21 mouse cellular contexts compared by ENCODE assay signal in genomic region chr5:4355609-4356224, GRCm38 (mm10).
A peak's percentile ranks its signal among the peaks of the same experiment; 100 is the strongest.
DNase-seq lines count a peak whose midpoint lies in the region; ATAC-seq and TF ChIP-seq lines count a peak whose summit lies in the region.
"Had no signal": no experiment of that assay in that cellular context is flagged by ENCODE, and none has a peak within 500 bp of the region (broad histone marks: within the 10 kb centered on the region; RNA-seq: fewer than 3 reads in every experiment).

No protein-coding gene starts in this region.

- 72% methylated on average over 7 of the region's 7 CpGs for WGBS in heart, embryonic 11.5 days (ENCODE audit: insufficient replicate concordance)
- 44% methylated on average over 7 of the region's 7 CpGs for whole genome bisulfite sequencing in embryonic facial prominence, embryonic 12.5 days
- WGBS in limb, embryonic 14.5 days, result 38% methylated on average over 7 of the region's 7 CpGs
- 77% methylated on average over 7 of the region's 7 CpGs for WGBS in kidney, embryonic 14.5 days

- no peak overlapping the region for H3K27ac ChIP-seq in heart, embryonic 11.5 days (ENCODE audit: low read depth, low read length)
- H3K27ac ChIP-seq in embryonic facial prominence, embryonic 12.5 days, result peak overlapping the region; percentile 41; the same call in 1 of the 2 replicates
- H3K27ac ChIP-seq in limb, embryonic 14.5 days (replicated peaks; ENCODE audit: low read depth, low read length), result no peak overlapping the region
- H3K27ac ChIP-seq in kidney, embryonic 14.5 days (ENCODE audit: low read depth, low read length), result no peak overlapping the region
- H3K27ac ChIP-seq: heart, embryonic 10.5 days; liver, embryonic 12.5 days; stomach, postnatal 0 days had no signal

- H3K4me3 ChIP-seq in heart, embryonic 11.5 days (ENCODE audit: low read depth, low read length), result no peak overlapping the region
- H3K4me3 ChIP-seq in embryonic facial prominence, embryonic 12.5 days, result no peak overlapping the region
- no peak overlapping the region for H3K4me3 ChIP-seq in limb, embryonic 14.5 days (replicated peaks; ENCODE audit: low read length)
- H3K4me3 ChIP-seq in kidney, embryonic 14.5 days (ENCODE audit: low read length), result no peak overlapping the region
- H3K4me3 ChIP-seq: heart, embryonic 10.5 days; liver, embryonic 12.5 days had no signal

- H3K9ac ChIP-seq in heart, embryonic 11.5 days (ENCODE audit: low read depth, low read length), result no peak overlapping the region
- no peak overlapping the region for H3K9ac ChIP-seq in embryonic facial prominence, embryonic 12.5 days
- H3K9ac ChIP-seq in limb, embryonic 14.5 days (ENCODE audit: low read depth, low read length, severe bottlenecking), result no peak overlapping the region
- no peak overlapping the region for H3K9ac ChIP-seq in kidney, embryonic 14.5 days (ENCODE audit: low read depth, low read length)
- H3K9ac ChIP-seq: liver, embryonic 12.5 days had no signal

- H3K4me1 ChIP-seq in heart, embryonic 11.5 days (ENCODE audit: control insufficient read depth, insufficient read depth, low read length), result 0 out of 2 replicates have a peak, but pooled peaks cover 2% of the 10 kb centered on the region
- peaks cover 19% of the 10 kb centered on the region; the same call in 1 of the 2 replicates for H3K4me1 ChIP-seq in embryonic facial prominence, embryonic 12.5 days
- H3K4me1 ChIP-seq in limb, embryonic 14.5 days (ENCODE audit: control insufficient read depth, insufficient read depth, low read length), result peaks cover 14% of the 10 kb centered on the region
- H3K4me1 ChIP-seq in kidney, embryonic 14.5 days (ENCODE audit: control insufficient read depth, insufficient read depth, low read length), result 0 out of 2 replicates have a peak, but pooled peaks cover 3% of the 10 kb centered on the region
- H3K4me1 ChIP-seq: liver, embryonic 12.5 days had no signal

- no peaks in the 10 kb centered on the region for H3K27me3 ChIP-seq in heart, embryonic 11.5 days (ENCODE audit: control insufficient read depth, insufficient read depth, low read length)
- H3K27me3 ChIP-seq in embryonic facial prominence, embryonic 12.5 days, result no peaks in the 10 kb centered on the region
- H3K27me3 ChIP-seq in limb, embryonic 14.5 days (ENCODE audit: control insufficient read depth, insufficient read depth, low read length), result no peaks in the 10 kb centered on the region
- no peaks in the 10 kb centered on the region for H3K27me3 ChIP-seq in kidney, embryonic 14.5 days (ENCODE audit: control insufficient read depth, insufficient read depth, low read length)
- H3K27me3 ChIP-seq: liver, embryonic 12.5 days had no signal

- no peak for ATAC-seq in heart, embryonic 11.5 days (replicated peaks; ENCODE audit: insufficient number of reproducible peaks, low FRiP score, low TSS enrichment)
- no peak; the same call in 1 of the 2 replicates for ATAC-seq in embryonic facial prominence, embryonic 12.5 days (ENCODE audit: insufficient number of reproducible peaks, insufficient read depth, low FRiP score, low TSS enrichment)
- ATAC-seq in limb, embryonic 14.5 days (ENCODE audit: low FRiP score, low read depth), result no peak
- no peak for ATAC-seq in kidney, embryonic 14.5 days (ENCODE audit: low FRiP score, low TSS enrichment)
- ATAC-seq: forebrain, embryonic 16.5 days; liver, embryonic 12.5 days had no signal

- no peak for TF ChIP-seq POLR2A in limb, embryonic 14.5 days (IDR thresholded peaks at IDR 0.05; ENCODE audit: borderline replicate concordance, extremely low read depth, insufficient read depth, insufficient read length)

- DNase-seq in heart, adult 11 months, result peak; percentile 63
- DNase-seq in NIH3T3 (ENCODE audit: low read depth), result peak; percentile 63
- DNase-seq in limb, embryonic 14.5 days (ENCODE audit: low spot score), result peak; percentile 18
- DNase-seq in thymus, postnatal 14 days, result no peak
- no peak for DNase-seq in adrenal gland, adult 8-10 months
- DNase-seq: B cell, adult 2 months; cerebellum, adult 9-10 months; gastrocnemius, postnatal 36 days; heart, postnatal 10 days; kidney, adult 18-20 months; kidney, postnatal 14 days; lung, adult 2 months; lung, postnatal 36 days; right cerebral cortex, postnatal 4 days had no signal

- no peak overlapping the region for H3K4me2 ChIP-seq in heart, embryonic 11.5 days
- no peak overlapping the region for H3K4me2 ChIP-seq in embryonic facial prominence, embryonic 12.5 days (replicated peaks)
- H3K4me2 ChIP-seq in limb, embryonic 14.5 days (replicated peaks; ENCODE audit: low read depth, low read length, severe bottlenecking), result no peak overlapping the region
- H3K4me2 ChIP-seq in kidney, embryonic 14.5 days (replicated peaks; ENCODE audit: low read depth, low read length), result no peak overlapping the region
- H3K4me2 ChIP-seq: liver, embryonic 12.5 days had no signal

- H3K9me3 ChIP-seq in heart, embryonic 11.5 days (replicated peaks; ENCODE audit: control insufficient read depth, low read length), result no peaks in the 10 kb centered on the region
- H3K9me3 ChIP-seq in embryonic facial prominence, embryonic 12.5 days, result no peaks in the 10 kb centered on the region
- no peaks in the 10 kb centered on the region for H3K9me3 ChIP-seq in limb, embryonic 14.5 days (ENCODE audit: control insufficient read depth, low read length)
- H3K9me3 ChIP-seq in kidney, embryonic 14.5 days (ENCODE audit: control insufficient read depth, low read length), result no peaks in the 10 kb centered on the region
- H3K9me3 ChIP-seq: heart, embryonic 10.5 days; liver, embryonic 12.5 days had no signal

- H3K36me3 ChIP-seq in heart, embryonic 11.5 days (ENCODE audit: control insufficient read depth, insufficient read depth, low read length), result no peaks in the 10 kb centered on the region
- H3K36me3 ChIP-seq in embryonic facial prominence, embryonic 12.5 days, result no peaks in the 10 kb centered on the region
- H3K36me3 ChIP-seq in limb, embryonic 14.5 days (ENCODE audit: control insufficient read depth, insufficient read depth, low read length), result no peaks in the 10 kb centered on the region
- H3K36me3 ChIP-seq in kidney, embryonic 14.5 days (ENCODE audit: control insufficient read depth, insufficient read depth, low read length), result no peaks in the 10 kb centered on the region
- H3K36me3 ChIP-seq: heart, embryonic 10.5 days; liver, embryonic 12.5 days had no signal

Comparison
In these comparisons a context has a peak if more than half of its experiments do, and no peak if none do; other contexts are left out.
1. DNase-seq: peak in heart, adult 11 months (single experiment), NIH3T3 (single experiment) and limb, embryonic 14.5 days (single experiment); none in thymus, postnatal 14 days (single experiment) and adrenal gland, adult 8-10 months (single experiment).